Mouse (Mus musculus) embryonic facial prominence, embryonic 12.5 days (tissue): Measurements from ENCODE around the gene Tmem123. TPM values are rescaled to one million over a fixed set of nuclear protein-coding genes. Genes with fewer than 3 reads are reported as not detected.

ENCODE experiments used
- ATAC-seq: fragments of 200-750 bp; cut with Nextera tagmentation; 2 replicates; pipeline ENCODE4 v1.8.0; 2017; ENCODE audit not compliant: insufficient number of reproducible peaks, insufficient read depth, low FRiP score, low TSS enrichment
- H3K27ac ChIP-seq: fragments of 300-500 bp; sonication (generic); 2 replicates; pipeline ENCODE4 v1.5.1; 2016; ENCODE audit warnings: mild to moderate bottlenecking
- H3K27me3 ChIP-seq: fragments of 300-500 bp; sonication (generic); 2 replicates; pipeline ENCODE4 v1.6.1; 2016; ENCODE audit warnings: mild to moderate bottlenecking, moderate library complexity
- H3K36me3 ChIP-seq: fragments of 300-500 bp; sonication (generic); 2 replicates; pipeline ENCODE4 v1.6.1; 2016; ENCODE audit warnings: mild to moderate bottlenecking
- H3K4me1 ChIP-seq: fragments of 300-500 bp; sonication (generic); 2 replicates; pipeline ENCODE4 v1.6.1; 2016
- H3K4me2 ChIP-seq: fragments of 300-500 bp; sonication (generic); replicated peaks from 2 replicates; pipeline ENCODE4 v1.6.1; 2016; ENCODE audit warnings: mild to moderate bottlenecking, moderate library complexity
- H3K4me3 ChIP-seq: fragments of 300-500 bp; sonication (generic); 2 replicates; pipeline ENCODE4 v1.5.1; 2016; ENCODE audit warnings: mild to moderate bottlenecking
- H3K9ac ChIP-seq: fragments of 300-500 bp; sonication (generic); 2 replicates; pipeline ENCODE4 v1.6.1; 2016; ENCODE audit warnings: mild to moderate bottlenecking, moderate library complexity
- H3K9me3 ChIP-seq: fragments of 300-500 bp; sonication (generic); 2 replicates; pipeline ENCODE4 v1.6.1; 2016; ENCODE audit warnings: mild to moderate bottlenecking, moderate library complexity
- WGBS: fragments of 180-500 bp; shearing (Covaris S2); methylation state at CpG from one replicate; pipeline ENCODE4 v1.1.7; 2016; 5-methylcytosine and 5-hydroxymethylcytosine counted together
- polyA plus RNA-seq: library from polyadenylated mRNA; unstranded; fragments of >200 nt; fragmentation: Nextera tagmentation; extraction: Ambion mirVana; gene quantifications from 2 replicates; pipeline ENCODE4 v1.2.1, GENCODE M21; 2016

Tmem123 gene
- polyA plus RNA-seq: 67.1 and 79.7 TPM in 2 replicates

DNA sequence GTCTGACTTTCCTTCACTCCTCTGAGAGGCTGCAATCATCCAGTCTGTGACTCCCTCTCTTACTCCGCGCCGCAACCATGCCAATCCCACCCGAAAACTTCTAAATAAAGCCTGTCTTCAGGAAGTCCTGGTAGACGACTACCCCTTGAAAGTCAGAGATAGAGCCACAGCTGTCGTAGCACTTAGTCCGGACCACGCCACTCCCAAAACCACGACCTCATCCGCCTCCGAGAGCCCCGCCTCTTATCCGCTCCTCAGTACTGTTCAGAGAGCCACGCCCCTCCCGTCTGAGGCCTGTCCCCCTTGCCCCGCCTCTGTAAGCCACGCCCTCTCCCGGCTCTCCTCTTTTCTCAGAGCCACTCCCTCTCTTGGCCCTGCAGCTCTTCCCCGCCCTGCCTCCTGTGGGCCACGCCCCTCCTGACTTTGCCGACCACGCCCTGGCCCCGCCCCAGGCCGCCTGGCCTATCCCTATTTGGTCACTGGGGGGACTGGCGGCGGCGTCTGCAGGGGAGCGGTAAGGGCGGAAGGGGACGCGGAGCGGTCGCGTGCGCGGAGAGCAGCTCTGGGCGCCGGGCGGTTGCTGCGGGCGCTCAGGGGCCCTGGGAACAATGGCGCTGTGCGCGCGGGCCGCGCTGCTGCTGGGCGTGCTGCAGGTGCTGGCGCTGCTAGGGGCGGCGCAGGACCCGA is at the start of gene Tmem123:
Gene Tmem123 (plus strand): TSS at position 428 of the 687 bp plus-strand sequence.
- under 1% methylated on average over 52 of the region's 52 CpGs for WGBS
- peak within 1 kb of the TSS; percentile 68 for H3K27ac ChIP-seq
- H3K4me1 ChIP-seq: peaks cover 18% of the 10 kb centered on the region
- H3K4me2 ChIP-seq: peak within 1 kb of the TSS; percentile 72
- H3K4me3 ChIP-seq: peak within 1 kb of the TSS; percentile 76
- ATAC-seq: peak; percentile 97
- H3K9me3 ChIP-seq: no peaks in the 10 kb centered on the region
- H3K9ac ChIP-seq: peak within 1 kb of the TSS; percentile 77
- H3K36me3 ChIP-seq: no peaks in the 10 kb centered on the region
- peaks cover 8% of the 10 kb centered on the region for H3K27me3 ChIP-seq

DNA sequence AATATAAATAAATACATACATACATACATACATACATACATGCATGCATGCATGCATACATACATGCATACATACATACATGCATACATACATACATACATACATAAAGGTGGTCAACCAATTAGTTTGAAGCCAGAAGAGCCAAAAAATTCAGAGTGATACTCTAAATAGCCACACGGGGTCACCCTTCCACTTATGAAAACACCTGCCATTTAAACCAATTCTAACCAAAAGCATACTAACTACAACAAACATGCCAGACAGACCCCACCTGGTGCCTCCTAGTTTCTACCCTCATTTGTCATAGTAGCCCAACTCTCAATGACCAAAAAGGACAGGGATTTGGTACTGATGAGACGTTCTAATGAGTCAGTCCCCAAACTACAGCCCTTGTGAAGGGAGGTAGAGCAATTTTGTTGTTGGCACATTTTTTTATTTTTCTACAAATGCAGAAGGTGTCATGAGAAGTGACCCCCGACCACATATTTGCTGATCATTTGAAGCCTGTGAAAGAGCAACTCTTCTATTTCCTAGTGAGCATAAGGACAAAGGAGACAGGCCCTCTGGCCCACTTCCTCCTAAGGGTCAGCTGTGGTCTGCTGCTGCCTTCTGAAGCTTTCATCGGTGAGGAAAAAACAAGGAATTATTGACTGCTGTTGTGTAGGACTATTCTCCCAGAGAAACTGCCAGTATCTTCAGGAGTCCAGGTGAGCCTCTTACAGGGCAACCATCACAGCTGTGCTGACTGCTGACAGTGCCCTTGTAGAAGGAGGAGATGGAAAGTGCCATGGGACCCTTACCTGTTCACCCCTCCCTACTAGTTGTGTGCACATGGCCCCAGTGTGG is 49.6 kb upstream of the Tmem123 start:
- Histone ChIP-seq H3K4me3 (no peak overlapping the region), H3K9me3 (no peaks in the 10 kb centered on the region), H3K27ac (no peak overlapping the region), H3K4me1 (no peaks in the 10 kb centered on the region), H3K27me3 (no peaks in the 10 kb centered on the region), H3K9ac (no peak overlapping the region), H3K36me3 (no peaks in the 10 kb centered on the region), H3K4me2 (no peak overlapping the region)
- ATAC-seq: no peak
- WGBS: 42% methylated on average over 4 of the region's 4 CpGs

DNA sequence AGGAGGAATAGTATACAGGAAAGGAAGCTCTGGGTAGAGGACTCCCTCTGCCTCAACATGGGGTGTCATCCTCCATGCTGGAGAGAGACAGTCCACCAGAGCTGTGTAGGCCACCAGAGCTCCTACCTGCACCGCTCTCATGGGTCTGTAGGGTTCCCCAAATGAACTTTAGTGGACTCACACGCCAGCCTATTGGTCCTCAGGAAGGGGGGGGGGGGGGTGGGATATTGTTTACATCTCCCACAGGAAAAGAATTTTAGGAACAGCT is 49.0 kb upstream of the Tmem123 start:
- Histone ChIP-seq H3K4me1 (no peaks in the 10 kb centered on the region), H3K4me3 (no peak overlapping the region), H3K27ac (no peak overlapping the region), H3K36me3 (no peaks in the 10 kb centered on the region), H3K27me3 (no peaks in the 10 kb centered on the region), H3K9me3 (no peaks in the 10 kb centered on the region), H3K4me2 (no peak overlapping the region), H3K9ac (no peak overlapping the region)
- ATAC-seq: no peak
- WGBS: 92% methylated on average over 2 of the region's 2 CpGs

DNA sequence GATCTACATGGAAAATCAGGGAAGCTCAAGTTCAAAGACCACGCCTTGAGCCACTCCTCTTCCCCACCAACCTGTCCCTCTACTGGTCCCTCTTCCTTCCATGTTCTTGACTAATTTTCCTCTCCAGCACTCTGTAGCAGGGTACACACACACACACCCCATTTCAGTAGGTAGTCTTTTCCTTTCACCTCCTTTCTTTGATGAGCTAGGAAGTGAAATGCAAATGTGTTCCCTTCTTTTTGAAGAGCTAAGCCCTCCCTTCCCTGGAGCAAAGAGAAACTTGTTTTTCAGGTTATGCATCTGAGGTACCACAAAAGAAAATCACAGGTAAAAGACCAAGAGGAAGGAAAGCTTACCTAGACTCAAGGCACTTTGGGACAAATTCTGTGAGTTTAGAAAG is 42.3 kb upstream of the Tmem123 start:
- 79% methylated on average over 1 of the region's 1 CpGs for WGBS
- Histone ChIP-seq H3K9me3 (no peaks in the 10 kb centered on the region), H3K27me3 (no peaks in the 10 kb centered on the region), H3K4me2 (no peak overlapping the region), H3K36me3 (no peaks in the 10 kb centered on the region), H3K4me3 (no peak overlapping the region), H3K4me1 (no peaks in the 10 kb centered on the region), H3K27ac (no peak overlapping the region), H3K9ac (no peak overlapping the region)
- no peak for ATAC-seq

DNA sequence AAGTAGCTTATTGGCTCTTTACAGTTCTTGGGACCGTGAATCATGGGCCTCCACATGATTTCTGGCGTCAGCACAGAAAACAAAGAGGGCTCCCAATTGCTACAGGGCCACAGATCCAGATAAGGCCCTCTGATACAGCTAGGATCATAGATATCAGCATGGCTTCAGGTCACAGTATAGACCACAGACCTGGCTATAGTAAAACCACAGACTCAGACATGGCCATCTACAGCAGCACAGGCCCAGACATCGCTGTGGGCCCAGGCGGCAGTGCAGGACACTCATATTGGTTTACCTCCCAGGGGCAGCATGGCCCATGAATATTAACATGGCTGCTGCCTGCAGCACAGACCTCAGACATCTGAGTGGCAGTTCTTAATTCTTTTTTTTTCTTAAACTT is 34.8 kb upstream of the Tmem123 start:
- no peak for ATAC-seq
- no peak overlapping the region for H3K4me2 ChIP-seq
- no peaks in the 10 kb centered on the region for H3K27me3 ChIP-seq
- no peak overlapping the region for H3K9ac ChIP-seq
- H3K4me3 ChIP-seq: no peak overlapping the region
- H3K27ac ChIP-seq: no peak overlapping the region
- H3K36me3 ChIP-seq: no peaks in the 10 kb centered on the region
- H3K4me1 ChIP-seq: no peaks in the 10 kb centered on the region
- no peaks in the 10 kb centered on the region for H3K9me3 ChIP-seq
- 78% methylated on average over 4 of the region's 4 CpGs for WGBS

DNA sequence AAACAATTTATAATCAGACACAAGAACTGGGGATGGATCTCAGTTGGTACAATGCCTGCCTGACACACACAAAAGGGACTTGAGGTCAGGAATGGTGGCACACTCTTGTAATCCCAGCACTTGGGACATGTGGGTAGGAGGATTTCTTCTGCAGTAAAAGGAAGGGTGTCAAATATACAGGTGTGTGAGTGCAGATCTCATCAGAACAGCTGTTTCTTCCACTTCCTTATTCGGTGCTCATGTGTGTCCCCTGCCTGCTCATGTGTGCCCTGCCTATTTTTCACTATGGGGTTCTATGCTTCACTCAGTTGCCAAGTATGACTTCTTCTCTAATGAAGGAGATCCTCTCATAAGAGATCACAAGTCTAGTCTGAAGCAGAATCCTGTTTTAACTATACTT is 21.1 kb upstream of the Tmem123 start:
- Histone ChIP-seq H3K27ac (no peak overlapping the region), H3K27me3 (no peaks in the 10 kb centered on the region)
- ATAC-seq: no peak

DNA sequence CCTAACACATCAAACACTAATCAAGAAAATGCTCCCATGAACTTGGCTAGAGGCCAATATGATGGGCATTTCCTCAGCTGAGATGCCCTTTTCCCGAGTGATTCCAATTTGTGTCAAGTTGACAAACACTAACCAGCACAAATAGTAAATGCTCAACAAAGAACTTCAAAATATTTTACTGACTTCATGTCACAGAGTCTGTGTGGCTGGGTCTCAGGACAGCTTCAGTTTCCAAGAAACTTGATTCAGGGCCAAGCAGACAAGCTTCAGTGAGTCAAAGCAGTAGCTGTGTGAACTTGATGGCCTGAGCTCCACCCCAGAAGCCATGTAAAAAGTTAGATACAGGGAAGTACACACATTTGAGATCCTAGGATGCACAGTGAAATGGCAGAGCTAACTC is 19.7 kb upstream of the Tmem123 start:
- H3K9ac ChIP-seq: no peak overlapping the region
- H3K4me2 ChIP-seq: no peak overlapping the region
- no peaks in the 10 kb centered on the region for H3K36me3 ChIP-seq
- no peaks in the 10 kb centered on the region for H3K9me3 ChIP-seq
- H3K4me1 ChIP-seq: no peaks in the 10 kb centered on the region
- no peak for ATAC-seq
- WGBS: 70% methylated on average over 1 of the region's 1 CpGs
- H3K4me3 ChIP-seq: no peak overlapping the region
- no peaks in the 10 kb centered on the region for H3K27me3 ChIP-seq
- H3K27ac ChIP-seq: no peak overlapping the region

More for the DNA sequence above, 21.1 kb upstream of the Tmem123 start:
- Histone ChIP-seq H3K36me3 (no peaks in the 10 kb centered on the region), H3K4me3 (no peak overlapping the region), H3K4me1 (no peaks in the 10 kb centered on the region), H3K9ac (no peak overlapping the region), H3K9me3 (no peaks in the 10 kb centered on the region), H3K4me2 (no peak overlapping the region)
- WGBS: 76% methylated on average over 1 of the region's 1 CpGs

DNA sequence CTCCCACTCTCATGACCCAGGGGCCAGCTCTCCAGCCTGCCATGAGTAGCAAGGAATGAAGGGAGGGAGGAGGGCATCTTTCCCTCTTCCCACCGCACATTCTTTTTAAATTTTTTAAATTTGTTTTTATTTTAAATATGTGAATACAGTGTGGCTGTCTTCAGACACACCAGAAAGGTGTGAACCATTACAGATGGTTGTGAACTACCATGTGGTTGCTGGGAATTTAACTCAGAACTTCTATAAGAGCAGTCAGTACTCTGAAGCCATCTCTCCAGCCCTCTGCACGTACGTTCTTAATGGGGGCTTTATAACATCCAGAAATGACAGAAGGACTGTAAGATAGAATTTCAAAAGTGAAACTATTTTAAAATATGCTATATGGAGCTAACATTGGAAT is 15.0 kb upstream of the Tmem123 start:
- H3K9ac ChIP-seq: no peak overlapping the region
- H3K27me3 ChIP-seq: no peaks in the 10 kb centered on the region
- no peak overlapping the region for H3K4me3 ChIP-seq
- ATAC-seq: no peak
- no peak overlapping the region for H3K4me2 ChIP-seq
- WGBS: 80% methylated on average over 3 of the region's 3 CpGs
- no peak overlapping the region for H3K27ac ChIP-seq
- no peaks in the 10 kb centered on the region for H3K9me3 ChIP-seq
- no peaks in the 10 kb centered on the region for H3K4me1 ChIP-seq
- H3K36me3 ChIP-seq: no peaks in the 10 kb centered on the region

DNA sequence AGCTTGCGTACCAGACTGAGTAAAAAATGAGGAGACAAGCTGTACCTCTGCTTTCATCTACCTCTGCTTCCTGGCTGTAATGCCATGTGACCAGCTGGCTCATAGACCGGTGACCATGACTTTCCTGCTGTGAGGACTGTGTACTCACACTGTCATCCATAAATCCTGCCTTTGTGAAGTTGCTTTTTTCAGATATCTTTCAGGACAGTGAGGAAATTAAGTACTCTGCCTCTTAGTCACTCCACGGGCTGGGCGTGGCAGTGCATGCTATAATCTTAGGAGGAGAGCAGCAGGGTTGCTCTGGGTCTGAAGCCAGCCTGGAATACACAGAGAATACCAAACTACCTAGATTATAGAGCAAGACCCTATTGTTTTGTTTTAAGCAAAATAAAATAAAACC is 14.3 kb upstream of the Tmem123 start:
- Histone ChIP-seq H3K27ac (no peak overlapping the region), H3K4me3 (no peak overlapping the region), H3K9me3 (no peaks in the 10 kb centered on the region), H3K9ac (no peak overlapping the region), H3K27me3 (no peaks in the 10 kb centered on the region), H3K4me1 (no peaks in the 10 kb centered on the region), H3K4me2 (no peak overlapping the region), H3K36me3 (no peaks in the 10 kb centered on the region)
- no peak for ATAC-seq
- 85% methylated on average over 4 of the region's 4 CpGs for WGBS

DNA sequence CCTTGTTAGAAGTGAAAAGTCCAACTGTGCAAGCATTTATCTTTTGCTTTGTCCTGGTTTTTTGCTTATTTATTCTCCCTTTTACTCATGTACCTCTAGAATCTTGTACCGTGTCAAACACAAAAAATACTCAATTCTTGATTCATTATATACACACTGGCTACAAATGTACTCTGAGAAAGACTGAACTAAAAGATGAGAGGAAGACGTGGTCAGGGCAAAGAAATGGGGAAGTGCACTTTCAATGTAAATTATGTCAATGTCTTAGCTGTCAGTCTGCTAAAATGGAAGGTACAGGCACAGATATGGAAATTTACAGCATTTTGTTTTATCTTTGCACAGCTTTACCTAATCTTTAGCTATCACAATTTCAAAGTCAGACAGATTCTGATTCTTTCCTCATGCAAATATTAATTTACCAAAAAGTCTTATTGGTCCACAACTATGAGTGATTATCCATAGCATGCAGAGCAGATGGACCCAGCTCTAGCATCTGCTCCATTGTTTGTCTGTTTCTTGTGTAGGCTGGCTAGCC is 7.9 kb upstream of the Tmem123 start:
- Histone ChIP-seq H3K4me2 (no peak overlapping the region), H3K27me3 (no peaks in the 10 kb centered on the region), H3K9me3 (no peaks in the 10 kb centered on the region), H3K4me3 (no peak overlapping the region), H3K27ac (no peak overlapping the region), H3K36me3 (no peaks in the 10 kb centered on the region), H3K4me1 (no peaks in the 10 kb centered on the region), H3K9ac (no peak overlapping the region)
- no peak for ATAC-seq
- WGBS: 79% methylated on average over 2 of the region's 2 CpGs

DNA sequence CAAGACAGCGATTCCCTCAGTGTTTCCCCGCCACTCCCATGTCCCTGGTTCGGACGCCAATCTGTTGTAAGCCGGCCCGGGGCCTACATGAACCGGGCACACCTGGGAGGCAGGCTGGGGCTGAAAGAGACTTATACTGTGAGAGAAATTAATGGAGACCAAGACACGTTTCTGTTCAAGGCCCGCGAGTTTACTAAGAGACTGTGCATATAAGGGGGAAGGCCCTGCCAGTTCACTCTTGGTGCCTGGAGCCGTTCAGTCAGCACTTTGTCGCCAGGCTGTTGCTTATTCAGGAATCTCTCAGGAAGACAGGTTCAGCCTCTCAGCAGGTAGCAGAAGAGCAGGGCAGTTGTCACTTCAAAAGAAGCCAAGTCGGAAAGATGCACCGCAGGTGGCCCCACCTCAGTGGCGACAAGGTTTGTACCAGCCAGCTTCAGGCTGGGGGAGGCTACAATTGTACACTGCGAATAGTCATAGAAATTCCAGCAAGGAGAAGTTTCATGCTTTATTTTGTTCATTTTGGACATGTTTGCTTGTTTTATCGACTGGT is 1.9 kb upstream of the Tmem123 start:
- Histone ChIP-seq H3K9me3 (no peaks in the 10 kb centered on the region), H3K27ac (no peak overlapping the region), H3K36me3 (no peaks in the 10 kb centered on the region), H3K27me3 (peaks cover 8% of the 10 kb centered on the region), H3K4me3 (no peak overlapping the region), H3K4me1 (peaks cover 12% of the 10 kb centered on the region), H3K9ac (no peak overlapping the region), H3K4me2 (no peak overlapping the region)
- 30% methylated on average over 17 of the region's 17 CpGs for WGBS
- ATAC-seq: no peak

DNA sequence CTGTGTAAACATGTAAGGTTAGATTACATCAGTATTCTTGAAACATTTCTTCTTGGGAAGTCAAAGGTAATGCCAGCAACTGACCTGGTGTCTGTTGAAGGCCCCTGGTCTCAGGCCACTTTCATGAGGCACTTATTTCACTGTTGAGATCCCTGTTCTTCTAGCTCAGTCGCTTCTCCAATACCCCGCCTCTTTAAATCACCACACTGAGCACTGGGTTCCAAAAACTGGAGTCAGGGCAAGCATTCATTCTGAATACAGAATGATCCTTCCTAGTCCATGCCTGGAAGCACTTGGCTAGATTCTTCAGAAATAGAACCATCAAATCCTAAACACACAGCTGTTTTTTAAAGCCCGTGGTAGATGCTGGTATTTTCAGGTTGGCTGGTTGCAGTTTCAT is 1.1 kb upstream of the Tmem123 start:
- H3K27ac ChIP-seq: no peak overlapping the region
- H3K4me2 ChIP-seq: no peak overlapping the region
- H3K4me3 ChIP-seq: no peak overlapping the region
- H3K36me3 ChIP-seq: no peaks in the 10 kb centered on the region
- no peaks in the 10 kb centered on the region for H3K9me3 ChIP-seq
- H3K9ac ChIP-seq: no peak overlapping the region
- H3K27me3 ChIP-seq: peaks cover 8% of the 10 kb centered on the region
- 75% methylated on average over 3 of the region's 3 CpGs for WGBS
- ATAC-seq: no peak
- peaks cover 18% of the 10 kb centered on the region for H3K4me1 ChIP-seq
